Mouse (Mus musculus) heart, postnatal 0 days (tissue): ENCODE results near the gene Lrrc72. TPM values are rescaled to one million over a fixed set of nuclear protein-coding genes. Genes with fewer than 3 reads are reported as not detected.

Experiments
- ATAC-seq: fragments of 200-750 bp; cut with Nextera tagmentation; 2 replicates; pipeline ENCODE4 v1.8.0; 2017; ENCODE audit warnings: low read depth, moderate number of reproducible peaks, moderate library complexity; ENCODE audit not compliant: insufficient read depth
- DNase-seq: peaks from one replicate; pipeline ENCODE4 v3.0.0-alpha.2; 2016; ENCODE audit warnings: low spot score
- H3K27ac ChIP-seq: fragments of 300-500 bp; sonication (generic); 2 replicates; pipeline ENCODE4 v1.5.1; 2014; ENCODE audit warnings: low read depth, mild to moderate bottlenecking
- H3K27me3 ChIP-seq: fragments of 300-500 bp; sonication (generic); 2 replicates; pipeline ENCODE4 v1.6.1; 2014; ENCODE audit warnings: low read length, mixed read lengths; ENCODE audit not compliant: control insufficient read depth, insufficient read depth
- H3K36me3 ChIP-seq: fragments of 300-500 bp; sonication (generic); replicated peaks from 2 replicates; pipeline ENCODE4 v1.6.1; 2014; ENCODE audit warnings: low read length, mixed read lengths; ENCODE audit not compliant: control insufficient read depth, insufficient read depth
- H3K4me1 ChIP-seq: fragments of 300-500 bp; sonication (generic); 2 replicates; pipeline ENCODE4 v1.6.1; 2014; ENCODE audit warnings: antibody characterized with exemption; ENCODE audit not compliant: control insufficient read depth, insufficient read depth
- H3K4me2 ChIP-seq: fragments of 300-500 bp; sonication (generic); 2 replicates; pipeline ENCODE4 v1.6.1; 2014; ENCODE audit warnings: low read depth, mild to moderate bottlenecking, low read length, moderate library complexity
- H3K4me3 ChIP-seq: fragments of 300-500 bp; sonication (generic); 2 replicates; pipeline ENCODE4 v1.5.1; 2014; ENCODE audit warnings: low read depth, low read length
- H3K9ac ChIP-seq: fragments of 300-500 bp; sonication (generic); replicated peaks from 2 replicates; pipeline ENCODE4 v1.6.1; 2014; ENCODE audit warnings: low read depth, low read length, mixed read lengths
- H3K9me3 ChIP-seq: fragments of 300-500 bp; sonication (generic); replicated peaks from 2 replicates; pipeline ENCODE4 v1.6.1; 2016; ENCODE audit warnings: low read length; ENCODE audit not compliant: control insufficient read depth
- CTCF ChIP-seq: IDR thresholded peaks from 2 replicates; pipeline ENCODE4 v1.5.1; 2016; ENCODE audit warnings: antibody characterized with exemption, control low read depth, low read depth
- EP300 ChIP-seq: IDR thresholded peaks from 2 replicates; pipeline ENCODE4 v1.6.1; 2016; ENCODE audit warnings: antibody characterized with exemption, low read depth
- WGBS: fragments of 180-500 bp; shearing (Covaris S2); extraction: QIAGEN DNeasy Blood & Tissue Kit; methylation state at CpG from one replicate; pipeline ENCODE4 v1.1.7; 2014; 5-methylcytosine and 5-hydroxymethylcytosine counted together
- polyA plus RNA-seq: library from polyadenylated mRNA; unstranded; fragments of >200 nt; fragmentation: Nextera tagmentation; extraction: Ambion mirVana; gene quantifications from 2 replicates; pipeline ENCODE4 v1.2.1, GENCODE M21; 2015
- total RNA-seq: library from RNA; depleted of rRNA; stranded (reverse); fragments of >200 nt; gene quantifications from 2 replicates; pipeline ENCODE4 v1.2.3, GENCODE M21; 2014; ENCODE audit warnings: low replicate concordance

Gene Lrrc72
- total and polyA plus RNA-seq, 2 experiments from 2014 or later, result not detected

- TF ChIP-seq CTCF, result no peak
- TF ChIP-seq EP300, result no peak
- H3K4me3 ChIP-seq, result no peak overlapping the region
Observed at GRCm38 (mm10) chr12:36267670-36268246, 14.6 kb upstream of the Lrrc72 start.

GRCm38 (mm10) chr12:36262116-36262721 is 9.0 kb upstream of the Lrrc72 start:
- Histone ChIP-seq H3K27me3 (no peaks in the 10 kb centered on the region), H3K27ac (peak overlapping the region; percentile 37; the same call in 1 of the 2 replicates), H3K9ac (no peak overlapping the region), H3K4me3 (no peak overlapping the region), H3K4me1 (no peaks in the 10 kb centered on the region), H3K4me2 (no peak overlapping the region), H3K36me3 (no peaks in the 10 kb centered on the region), H3K9me3 (no peaks in the 10 kb centered on the region)
- no peak for TF ChIP-seq CTCF
- TF ChIP-seq EP300, result no peak
- DNase-seq (no peak), ATAC-seq (no peak)
- WGBS, result 51% methylated on average over 11 of the region's 11 CpGs

More at GRCm38 (mm10) chr12:36267670-36268246, 14.6 kb upstream of the Lrrc72 start:
- Histone ChIP-seq H3K27me3 (no peaks in the 10 kb centered on the region), H3K36me3 (no peaks in the 10 kb centered on the region), H3K4me1 (no peaks in the 10 kb centered on the region), H3K27ac (no peak overlapping the region), H3K9ac (no peak overlapping the region), H3K4me2 (no peak overlapping the region), H3K9me3 (no peaks in the 10 kb centered on the region)
- 69% methylated on average over 8 of the region's 8 CpGs for WGBS
- ATAC-seq (no peak), DNase-seq (no peak)

- H3K36me3 ChIP-seq, result no peaks in the 10 kb centered on the region
- H3K4me3 ChIP-seq, result no peak overlapping the region
- H3K27me3 ChIP-seq, result no peaks in the 10 kb centered on the region
- H3K9me3 ChIP-seq, result no peaks in the 10 kb centered on the region
- H3K27ac ChIP-seq, result no peak overlapping the region
- TF ChIP-seq CTCF (no peak), EP300 (no peak)
- no peak overlapping the region for H3K4me2 ChIP-seq
- no peak for DNase-seq
- no peak overlapping the region for H3K9ac ChIP-seq
- no peaks in the 10 kb centered on the region for H3K4me1 ChIP-seq
- 28% methylated on average over 5 of the region's 5 CpGs for WGBS
- no peak for ATAC-seq
Observed at GRCm38 (mm10) chr12:36255413-36255812, 2.2 kb upstream of the Lrrc72 start.

- no peaks in the 10 kb centered on the region for H3K4me1 ChIP-seq
- H3K9me3 ChIP-seq, result no peaks in the 10 kb centered on the region
- H3K27ac ChIP-seq, result no peak overlapping the region
- no peak overlapping the region for H3K9ac ChIP-seq
- DNase-seq, result no peak
- no peaks in the 10 kb centered on the region for H3K36me3 ChIP-seq
- H3K4me3 ChIP-seq, result no peak overlapping the region
- H3K4me2 ChIP-seq, result no peak overlapping the region
- WGBS, result 69% methylated on average over 3 of the region's 3 CpGs
- no peak for TF ChIP-seq CTCF
- no peak for TF ChIP-seq EP300
- ATAC-seq, result no peak
- H3K27me3 ChIP-seq, result no peaks in the 10 kb centered on the region
Observed at GRCm38 (mm10) chr12:36241171-36241570, 12.0 kb downstream of the Lrrc72 start.

GRCm38 (mm10) chr12:36231386-36231785 is 21.8 kb downstream of the Lrrc72 start:
- 67% methylated on average over 2 of the region's 2 CpGs for WGBS
- no peak overlapping the region for H3K4me3 ChIP-seq
- no peaks in the 10 kb centered on the region for H3K36me3 ChIP-seq
- no peak for TF ChIP-seq EP300
- no peak for TF ChIP-seq CTCF
- H3K4me2 ChIP-seq, result no peak overlapping the region
- H3K27ac ChIP-seq, result no peak overlapping the region
- ATAC-seq (no peak), DNase-seq (no peak)
- H3K27me3 ChIP-seq, result no peaks in the 10 kb centered on the region
- H3K9me3 ChIP-seq, result no peaks in the 10 kb centered on the region
- H3K9ac ChIP-seq, result no peak overlapping the region
- no peaks in the 10 kb centered on the region for H3K4me1 ChIP-seq
